Mouse (Mus musculus): ENCODE measurements around the gene Lats2.
A peak's percentile ranks its signal among the peaks of the same experiment; 100 is the strongest.

The Lats2 gene

GRCm38 (mm10) chr14:57737089-57737488 lies 21.1 kb downstream of the Lats2 start:
- DNase-seq (ENCODE audit: low spot score in 2 of 2) = no peak

- DNase-seq (ENCODE audit: low spot score in 2 of 2) = no peak
Observed at GRCm38 (mm10) chr14:57736141-57736540, 22.0 kb downstream of the Lats2 start.

GRCm38 (mm10) chr14:57732668-57733293 lies 25.4 kb downstream of the Lats2 start:
- DNase-seq (ENCODE audit: low spot score in 2 of 2) = no peak

GRCm38 (mm10) chr14:57730527-57730926 lies 27.7 kb downstream of the Lats2 start:
- DNase-seq (ENCODE audit: low spot score in 2 of 2) = no peak

- DNase-seq (ENCODE audit: low spot score in 2 of 2) = no peak
Observed at GRCm38 (mm10) chr14:57729975-57730499, 28.2 kb downstream of the Lats2 start.

GRCm38 (mm10) chr14:57729364-57729763 lies 28.8 kb downstream of the Lats2 start:
- no peak for DNase-seq (ENCODE audit: low spot score in 2 of 2)

GRCm38 (mm10) chr14:57726172-57726571 lies 32.0 kb downstream of the Lats2 start:
- DNase-seq (ENCODE audit: low spot score in 2 of 2) = no peak

- no peak for DNase-seq (ENCODE audit: low spot score in 2 of 2)
Observed at GRCm38 (mm10) chr14:57724473-57724872, 33.7 kb downstream of the Lats2 start.

GRCm38 (mm10) chr14:57718245-57718644 lies 39.9 kb downstream of the Lats2 start:
- DNase-seq (ENCODE audit: low spot score in 2 of 2) = no peak

- no peak for DNase-seq (ENCODE audit: low spot score in 2 of 2)
Observed at GRCm38 (mm10) chr14:57716601-57717245, 41.5 kb downstream of the Lats2 start.

GRCm38 (mm10) chr14:57712884-57713283 lies 45.3 kb downstream of the Lats2 start:
- no peak for DNase-seq (ENCODE audit: low spot score in 2 of 2)

GRCm38 (mm10) chr14:57711059-57711458 lies 47.1 kb downstream of the Lats2 start:
- DNase-seq (ENCODE audit: low spot score in 2 of 2) = no peak

- DNase-seq (ENCODE audit: low spot score in 2 of 2) = no peak
Observed at GRCm38 (mm10) chr14:57709171-57709570, 49.0 kb downstream of the Lats2 start.

GRCm38 (mm10) chr14:57708580-57708979 lies 49.6 kb downstream of the Lats2 start:
- no peak for DNase-seq (ENCODE audit: low spot score in 2 of 2)

- no peak for DNase-seq (ENCODE audit: low spot score in 2 of 2)
Observed at GRCm38 (mm10) chr14:57707100-57707893, 50.9 kb downstream of the Lats2 start.

GRCm38 (mm10) chr14:57706760-57707099 lies 51.5 kb downstream of the Lats2 start:
- peak; percentile 35 to 42 for DNase-seq (ENCODE audit: low spot score in 2 of 2)

- DNase-seq (ENCODE audit: low spot score in 2 of 2) = no peak
Observed at GRCm38 (mm10) chr14:57705759-57706158, 52.4 kb downstream of the Lats2 start.

GRCm38 (mm10) chr14:57705075-57705474 lies 53.1 kb downstream of the Lats2 start:
- DNase-seq (ENCODE audit: low spot score in 2 of 2) = no peak

GRCm38 (mm10) chr14:57701915-57702477 lies 56.2 kb downstream of the Lats2 start:
- DNase-seq (ENCODE audit: low spot score in 2 of 2) = no peak

- no peak for DNase-seq (ENCODE audit: low spot score in 2 of 2)
Observed at GRCm38 (mm10) chr14:57699461-57699970, 58.7 kb downstream of the Lats2 start.

- DNase-seq (ENCODE audit: low spot score in 2 of 2) = no peak
Observed at GRCm38 (mm10) chr14:57699016-57699415, 59.2 kb downstream of the Lats2 start.

GRCm38 (mm10) chr14:57696066-57696465 lies 62.1 kb downstream of the Lats2 start:
- no peak for DNase-seq (ENCODE audit: low spot score in 2 of 2)

Measured in right cerebral cortex, postnatal 36 days (tissue).